Mouse (Mus musculus): Measurements from ENCODE around the gene Emc8. TPM values are rescaled to one million over a fixed set of nuclear protein-coding genes. Genes with fewer than 3 reads are reported as not detected.

Emc8 gene
- polyA plus RNA-seq, 1 experiment from 2014 or later: 180 TPM

DNA sequence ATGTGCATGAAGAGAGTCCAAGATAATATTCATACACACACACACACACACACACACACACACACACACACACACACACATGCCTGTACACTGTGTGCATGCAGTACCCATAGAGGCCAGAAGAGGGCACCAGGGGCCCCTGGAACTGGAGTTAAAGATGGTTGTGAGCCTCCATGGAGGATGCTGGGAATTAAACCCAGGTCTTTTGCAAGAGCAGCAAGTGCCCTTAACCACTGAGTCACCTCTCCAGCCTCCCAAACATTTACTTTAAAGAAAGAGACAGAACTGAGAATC, 29.6 kb upstream of the Emc8 start:
- Histone ChIP-seq H3K36me3 (no peaks in the 10 kb centered on the region), H3K27ac (no peak overlapping the region), H3K9ac (replicated peaks) (no peak overlapping the region), H3K9me3 (no peaks in the 10 kb centered on the region), H3K27me3 (no peaks in the 10 kb centered on the region), H3K4me3 (replicated peaks) (no peak overlapping the region), H3K4me2 (replicated peaks) (no peak overlapping the region), H3K4me1 (replicated peaks) (peaks cover 8% of the 10 kb centered on the region; the same call in 1 of the 2 replicates)
- no peak for ATAC-seq

DNA sequence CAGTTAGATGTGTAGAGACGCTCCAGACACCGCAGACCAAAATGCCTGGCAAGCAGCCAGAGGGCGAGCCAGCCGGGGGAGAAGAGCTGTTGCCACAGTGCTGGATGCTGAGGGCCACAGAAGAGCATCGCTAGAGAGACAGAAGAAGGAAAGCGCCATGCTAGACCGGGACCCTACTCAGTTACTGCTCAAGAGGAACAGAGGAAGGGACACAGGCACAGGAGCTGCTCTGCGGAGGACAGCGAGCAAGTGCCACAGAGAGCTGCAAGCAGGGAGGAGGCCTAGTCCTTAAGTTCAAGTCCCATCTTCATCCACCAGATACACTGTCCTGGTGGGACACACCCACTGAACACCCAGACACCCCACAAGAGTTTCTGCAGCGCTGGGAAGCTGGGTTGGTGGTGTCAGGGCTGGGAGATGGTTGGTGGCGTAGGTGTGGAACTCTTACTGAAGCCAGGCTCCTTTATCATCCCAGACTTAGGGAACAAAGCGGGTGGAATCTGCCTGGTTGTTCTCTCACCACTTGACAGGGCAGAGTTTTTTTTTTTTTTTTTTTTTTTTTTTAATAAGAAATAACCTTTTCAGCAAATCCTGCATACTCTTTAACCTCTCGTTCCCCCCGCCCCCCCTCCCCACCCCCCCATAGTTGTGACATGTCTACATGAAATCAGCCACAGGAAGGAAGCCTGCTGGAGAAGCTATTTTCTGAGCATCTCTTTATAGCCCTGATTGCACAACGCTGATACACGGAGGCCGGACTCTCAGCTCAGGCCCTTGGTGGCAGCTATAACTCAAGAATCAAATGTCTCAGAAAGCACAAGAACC, 29.0 kb upstream of the Emc8 start:
- no peak overlapping the region for H3K9ac ChIP-seq (replicated peaks)
- H3K4me3 ChIP-seq (replicated peaks): no peak overlapping the region
- H3K27me3 ChIP-seq: no peaks in the 10 kb centered on the region
- no peaks in the 10 kb centered on the region for H3K9me3 ChIP-seq
- peaks cover 8% of the 10 kb centered on the region; the same call in 1 of the 2 replicates for H3K4me1 ChIP-seq (replicated peaks)
- H3K27ac ChIP-seq: no peak overlapping the region
- H3K36me3 ChIP-seq: no peaks in the 10 kb centered on the region
- H3K4me2 ChIP-seq (replicated peaks): no peak overlapping the region
- ATAC-seq: no peak
- WGBS: 84% methylated on average over 17 of the region's 17 CpGs

- H3K27me3 ChIP-seq: no peaks in the 10 kb centered on the region
- ATAC-seq: no peak
- H3K4me1 ChIP-seq (replicated peaks): peaks cover 8% of the 10 kb centered on the region; the same call in 1 of the 2 replicates
- H3K27ac ChIP-seq: no peak overlapping the region
- H3K4me2 ChIP-seq (replicated peaks): no peak overlapping the region
- no peaks in the 10 kb centered on the region for H3K9me3 ChIP-seq
- no peak overlapping the region for H3K4me3 ChIP-seq (replicated peaks)
- WGBS: 55% methylated on average over 13 of the region's 13 CpGs
- H3K9ac ChIP-seq (replicated peaks): no peak overlapping the region
- H3K36me3 ChIP-seq: no peaks in the 10 kb centered on the region
Measured at GRCm38 (mm10) chr8:120696401-120697153, 28.2 kb upstream of the Emc8 start.

- Histone ChIP-seq H3K27me3 (no peaks in the 10 kb centered on the region), H3K9ac (replicated peaks) (no peak overlapping the region), H3K36me3 (no peaks in the 10 kb centered on the region), H3K9me3 (no peaks in the 10 kb centered on the region), H3K4me2 (replicated peaks) (no peak overlapping the region), H3K4me1 (replicated peaks) (peaks cover 8% of the 10 kb centered on the region; the same call in 1 of the 2 replicates), H3K27ac (no peak overlapping the region), H3K4me3 (replicated peaks) (no peak overlapping the region)
- ATAC-seq: no peak
- WGBS: 57% methylated on average over 22 of the region's 22 CpGs
Measured at GRCm38 (mm10) chr8:120693861-120694493, 25.6 kb upstream of the Emc8 start.

DNA sequence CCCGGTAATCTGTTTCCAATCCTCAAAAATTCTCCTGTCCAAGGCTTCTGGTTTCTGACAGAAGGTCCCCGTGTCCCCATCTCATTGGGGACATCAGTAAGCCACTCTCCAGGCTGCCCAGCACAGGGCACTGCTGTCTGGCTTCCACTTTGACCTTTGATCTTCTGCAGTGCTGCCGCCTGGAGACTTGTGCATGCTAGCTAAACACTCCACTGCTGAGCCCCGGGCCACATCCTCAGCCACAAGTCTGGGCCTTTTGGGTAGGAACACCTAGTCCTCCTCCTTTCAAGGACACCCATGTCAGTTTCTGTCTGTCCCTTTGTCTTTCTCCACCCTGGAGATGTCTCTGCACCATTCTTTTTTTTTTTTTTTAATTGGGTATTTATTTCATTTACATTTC, 24.6 kb upstream of the Emc8 start:
- no peak for ATAC-seq
- H3K36me3 ChIP-seq: no peaks in the 10 kb centered on the region
- WGBS: 72% methylated on average over 4 of the region's 4 CpGs

GRCm38 (mm10) chr8:120688511-120688910, 20.1 kb upstream of the Emc8 start:
- no peak overlapping the region for H3K27ac ChIP-seq
- WGBS: 93% methylated on average over 7 of the region's 7 CpGs
- H3K36me3 ChIP-seq: no peaks in the 10 kb centered on the region
- no peaks in the 10 kb centered on the region for H3K27me3 ChIP-seq
- H3K4me1 ChIP-seq (replicated peaks): 0 out of 2 replicates have a peak, but pooled peaks cover 2% of the 10 kb centered on the region
- H3K4me3 ChIP-seq (replicated peaks): no peak overlapping the region
- no peak for ATAC-seq
- H3K9me3 ChIP-seq: no peaks in the 10 kb centered on the region
- H3K9ac ChIP-seq (replicated peaks): no peak overlapping the region
- H3K4me2 ChIP-seq (replicated peaks): no peak overlapping the region

More for the DNA sequence above, 24.6 kb upstream of the Emc8 start:
- Histone ChIP-seq H3K27ac (no peak overlapping the region), H3K9ac (replicated peaks) (no peak overlapping the region), H3K4me1 (replicated peaks) (peaks cover 8% of the 10 kb centered on the region; the same call in 1 of the 2 replicates), H3K4me2 (replicated peaks) (no peak overlapping the region), H3K27me3 (no peaks in the 10 kb centered on the region), H3K4me3 (replicated peaks) (no peak overlapping the region), H3K9me3 (no peaks in the 10 kb centered on the region)

- 73% methylated on average over 8 of the region's 8 CpGs for WGBS
- no peak overlapping the region for H3K9ac ChIP-seq (replicated peaks)
Measured at GRCm38 (mm10) chr8:120687786-120688185, 19.4 kb upstream of the Emc8 start.

GRCm38 (mm10) chr8:120686576-120686975, 18.2 kb upstream of the Emc8 start:
- H3K27me3 ChIP-seq: no peaks in the 10 kb centered on the region
- H3K9me3 ChIP-seq: no peaks in the 10 kb centered on the region
- H3K36me3 ChIP-seq: no peaks in the 10 kb centered on the region
- 85% methylated on average over 5 of the region's 5 CpGs for WGBS
- no peak overlapping the region for H3K4me2 ChIP-seq (replicated peaks)
- ATAC-seq: no peak
- H3K4me3 ChIP-seq (replicated peaks): no peak overlapping the region
- H3K4me1 ChIP-seq (replicated peaks): 0 out of 2 replicates have a peak, but pooled peaks cover 2% of the 10 kb centered on the region
- H3K27ac ChIP-seq: no peak overlapping the region
- H3K9ac ChIP-seq (replicated peaks): no peak overlapping the region

More at GRCm38 (mm10) chr8:120687786-120688185, 19.4 kb upstream of the Emc8 start:
- Histone ChIP-seq H3K27me3 (no peaks in the 10 kb centered on the region), H3K27ac (no peak overlapping the region), H3K9me3 (no peaks in the 10 kb centered on the region), H3K4me2 (replicated peaks) (no peak overlapping the region), H3K4me3 (replicated peaks) (no peak overlapping the region), H3K36me3 (no peaks in the 10 kb centered on the region), H3K4me1 (replicated peaks) (0 out of 2 replicates have a peak, but pooled peaks cover 2% of the 10 kb centered on the region)
- no peak for ATAC-seq

DNA sequence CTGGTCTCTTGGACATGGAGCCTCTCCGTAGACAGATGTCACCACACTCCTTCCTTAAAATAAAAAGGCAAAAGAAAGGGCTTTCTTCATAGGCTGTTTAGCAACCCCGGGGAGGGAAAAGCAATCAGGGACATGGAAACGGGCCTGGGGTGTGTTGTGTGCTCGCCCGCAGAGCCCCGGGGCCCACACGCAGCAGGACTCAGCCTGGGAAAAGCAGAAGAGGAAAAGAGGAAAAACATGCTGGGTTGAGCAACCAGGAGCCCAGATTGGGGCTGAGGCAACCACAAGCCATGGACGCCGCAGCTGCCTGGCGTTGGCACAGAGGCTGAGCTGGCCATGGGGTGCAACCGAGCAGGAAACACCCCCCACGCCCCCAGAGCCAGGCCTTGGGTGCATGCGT, 17.7 kb upstream of the Emc8 start:
- no peak overlapping the region for H3K4me3 ChIP-seq (replicated peaks)
- H3K27me3 ChIP-seq: no peaks in the 10 kb centered on the region
- no peak overlapping the region for H3K9ac ChIP-seq (replicated peaks)
- WGBS: 89% methylated on average over 13 of the region's 13 CpGs
- H3K27ac ChIP-seq: no peak overlapping the region
- 0 out of 2 replicates have a peak, but pooled peaks cover 2% of the 10 kb centered on the region for H3K4me1 ChIP-seq (replicated peaks)
- no peaks in the 10 kb centered on the region for H3K36me3 ChIP-seq
- H3K9me3 ChIP-seq: no peaks in the 10 kb centered on the region
- ATAC-seq: no peak
- H3K4me2 ChIP-seq (replicated peaks): no peak overlapping the region

GRCm38 (mm10) chr8:120685591-120685990, 17.2 kb upstream of the Emc8 start:
- 76% methylated on average over 8 of the region's 8 CpGs for WGBS
- Histone ChIP-seq H3K4me2 (replicated peaks) (no peak overlapping the region), H3K4me1 (replicated peaks) (0 out of 2 replicates have a peak, but pooled peaks cover 2% of the 10 kb centered on the region), H3K9me3 (no peaks in the 10 kb centered on the region), H3K27ac (no peak overlapping the region), H3K36me3 (no peaks in the 10 kb centered on the region), H3K4me3 (replicated peaks) (no peak overlapping the region), H3K27me3 (no peaks in the 10 kb centered on the region), H3K9ac (replicated peaks) (no peak overlapping the region)
- no peak for ATAC-seq

- H3K27ac ChIP-seq: no peak overlapping the region
- 0 out of 2 replicates have a peak, but pooled peaks cover 2% of the 10 kb centered on the region for H3K4me1 ChIP-seq (replicated peaks)
- H3K9me3 ChIP-seq: no peaks in the 10 kb centered on the region
- WGBS: 72% methylated on average over 5 of the region's 5 CpGs
- no peaks in the 10 kb centered on the region for H3K36me3 ChIP-seq
- ATAC-seq: no peak
- H3K27me3 ChIP-seq: no peaks in the 10 kb centered on the region
- H3K9ac ChIP-seq (replicated peaks): no peak overlapping the region
- no peak overlapping the region for H3K4me3 ChIP-seq (replicated peaks)
- no peak overlapping the region for H3K4me2 ChIP-seq (replicated peaks)
Measured at GRCm38 (mm10) chr8:120685097-120685496, 16.7 kb upstream of the Emc8 start.

DNA sequence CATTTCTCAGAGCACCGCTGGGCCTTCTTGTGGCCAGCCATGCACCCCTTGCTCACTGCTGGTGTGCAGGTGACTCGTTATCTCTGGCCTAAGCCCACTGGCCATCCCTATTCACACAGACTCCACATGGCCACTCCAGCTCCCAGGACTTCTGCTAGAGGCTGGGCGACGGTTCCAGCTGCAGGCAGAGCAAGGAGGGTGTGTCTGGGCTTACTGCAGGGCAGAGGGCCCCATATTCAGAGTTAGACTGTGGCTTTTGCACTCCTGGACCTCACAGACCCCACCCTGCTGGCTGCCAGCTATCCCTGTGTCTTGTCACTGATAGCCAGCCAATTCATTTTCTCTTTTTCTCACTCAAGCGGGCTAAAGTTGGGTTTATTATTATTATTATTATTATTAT, 15.7 kb upstream of the Emc8 start:
- no peaks in the 10 kb centered on the region for H3K9me3 ChIP-seq
- no peak overlapping the region for H3K4me3 ChIP-seq (replicated peaks)
- H3K4me2 ChIP-seq (replicated peaks): no peak overlapping the region
- H3K36me3 ChIP-seq: no peaks in the 10 kb centered on the region
- 0 out of 2 replicates have a peak, but pooled peaks cover 2% of the 10 kb centered on the region for H3K4me1 ChIP-seq (replicated peaks)
- H3K9ac ChIP-seq (replicated peaks): no peak overlapping the region
- no peaks in the 10 kb centered on the region for H3K27me3 ChIP-seq
- WGBS: 68% methylated on average over 5 of the region's 5 CpGs
- no peak overlapping the region for H3K27ac ChIP-seq
- ATAC-seq: no peak

Data from midbrain, embryonic 13.5 days (tissue).